Mouse (Mus musculus): Measurements from ENCODE around the gene Dnah11.

Dnah11 gene

GRCm38 (mm10) chr12:118094946-118095345 is 103.9 kb downstream of the Dnah11 start:
- no peak for ATAC-seq (ENCODE audit: low TSS enrichment)

GRCm38 (mm10) chr12:118085291-118085690 is 113.6 kb downstream of the Dnah11 start:
- no peak for ATAC-seq (ENCODE audit: low TSS enrichment)

GRCm38 (mm10) chr12:118084806-118085205 is 114.0 kb downstream of the Dnah11 start:
- ATAC-seq (ENCODE audit: low TSS enrichment) = no peak

- ATAC-seq (ENCODE audit: low TSS enrichment) = no peak
Observed at GRCm38 (mm10) chr12:118084134-118084533, 114.7 kb downstream of the Dnah11 start.

- no peak for ATAC-seq (ENCODE audit: low TSS enrichment)
Observed at GRCm38 (mm10) chr12:118080441-118080840, 118.4 kb downstream of the Dnah11 start.

GRCm38 (mm10) chr12:118078434-118078989 is 120.3 kb downstream of the Dnah11 start:
- no peak for ATAC-seq (ENCODE audit: low TSS enrichment)

GRCm38 (mm10) chr12:118076802-118077201 is 122.0 kb downstream of the Dnah11 start:
- no peak for ATAC-seq (ENCODE audit: low TSS enrichment)

GRCm38 (mm10) chr12:118072181-118072872 is 126.5 kb downstream of the Dnah11 start:
- ATAC-seq (ENCODE audit: low TSS enrichment) = no peak

- ATAC-seq (ENCODE audit: low TSS enrichment) = no peak
Observed at GRCm38 (mm10) chr12:118071667-118072066, 127.2 kb downstream of the Dnah11 start.

- ATAC-seq (ENCODE audit: low TSS enrichment) = no peak
Observed at GRCm38 (mm10) chr12:118068785-118069184, 130.1 kb downstream of the Dnah11 start.

- no peak for ATAC-seq (ENCODE audit: low TSS enrichment)
Observed at GRCm38 (mm10) chr12:118062343-118062742, 136.5 kb downstream of the Dnah11 start.

- no peak; the same call in 1 of the 2 replicates for ATAC-seq (ENCODE audit: low TSS enrichment)
Observed at GRCm38 (mm10) chr12:118056876-118057275, 142.0 kb downstream of the Dnah11 start.

- no peak for ATAC-seq (ENCODE audit: low TSS enrichment)
Observed at GRCm38 (mm10) chr12:118045381-118045780, 153.5 kb downstream of the Dnah11 start.

GRCm38 (mm10) chr12:118043130-118043647 is 155.7 kb downstream of the Dnah11 start:
- ATAC-seq (ENCODE audit: low TSS enrichment) = no peak

GRCm38 (mm10) chr12:118042196-118042595 is 156.6 kb downstream of the Dnah11 start:
- no peak for ATAC-seq (ENCODE audit: low TSS enrichment)

- no peak for ATAC-seq (ENCODE audit: low TSS enrichment)
Observed at GRCm38 (mm10) chr12:118034990-118035389, 163.9 kb downstream of the Dnah11 start.

- no peak for ATAC-seq (ENCODE audit: low TSS enrichment)
Observed at GRCm38 (mm10) chr12:118025771-118026170, 173.1 kb downstream of the Dnah11 start.

- no peak for ATAC-seq (ENCODE audit: low TSS enrichment)
Observed at GRCm38 (mm10) chr12:118018936-118019335, 179.9 kb downstream of the Dnah11 start.

- no peak for ATAC-seq (ENCODE audit: low TSS enrichment)
Observed at GRCm38 (mm10) chr12:118013872-118014271, 185.0 kb downstream of the Dnah11 start.

- ATAC-seq (ENCODE audit: low TSS enrichment) = no peak
Observed at GRCm38 (mm10) chr12:118011921-118012320, 186.9 kb downstream of the Dnah11 start.

- no peak for ATAC-seq (ENCODE audit: low TSS enrichment)
Observed at GRCm38 (mm10) chr12:117994938-117995337, 203.9 kb downstream of the Dnah11 start.

GRCm38 (mm10) chr12:117993499-117993898 is 205.3 kb downstream of the Dnah11 start:
- peak; percentile 93 for ATAC-seq (ENCODE audit: low TSS enrichment)

Measured in frontal cortex, adult (tissue).